Mouse (Mus musculus): ENCODE measurements around the gene Atxn1.

Gene Atxn1

DNA sequence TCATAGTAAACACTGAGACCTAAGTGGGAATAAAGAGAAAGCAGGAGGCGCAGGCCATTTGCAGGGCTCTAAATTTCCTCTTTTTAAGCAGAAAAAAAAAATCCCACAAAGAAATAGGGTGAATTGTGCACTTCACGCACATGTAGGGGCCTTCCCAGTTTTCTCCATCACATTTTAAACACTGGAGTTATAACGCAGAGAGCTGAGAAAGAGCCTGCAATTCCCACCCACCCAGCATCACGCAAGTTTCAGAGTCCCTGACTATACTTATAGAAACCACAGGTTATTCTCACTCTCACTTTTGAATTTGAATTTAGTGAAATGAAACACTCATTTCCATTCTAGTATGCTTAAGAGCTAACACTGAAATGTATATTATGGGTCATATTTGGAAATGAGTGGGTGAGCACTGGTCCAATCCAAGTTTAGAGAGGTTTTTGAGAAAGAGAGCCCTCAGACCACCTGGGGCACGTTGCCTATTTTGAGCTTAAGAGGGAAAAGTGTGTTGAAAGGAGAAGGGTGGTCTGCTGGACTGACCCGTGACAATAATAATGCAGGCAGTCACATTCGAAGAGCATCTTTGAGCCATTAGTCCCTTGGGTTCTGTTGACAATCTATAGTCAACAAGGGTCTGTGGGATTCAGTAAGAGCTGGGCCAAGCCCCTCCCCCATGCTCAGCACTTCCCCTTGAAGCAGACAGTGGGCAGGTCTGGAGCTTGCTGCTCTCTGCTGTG, 279.1 kb downstream of the Atxn1 start:
- no peak for DNase-seq (ENCODE audit: low read depth in 1 of 2, low spot score in 2 of 2)

GRCm38 (mm10) chr13:45684891-45685311, 279.9 kb downstream of the Atxn1 start:
- no peak for DNase-seq (ENCODE audit: low read depth in 1 of 2, low spot score in 2 of 2)

DNA sequence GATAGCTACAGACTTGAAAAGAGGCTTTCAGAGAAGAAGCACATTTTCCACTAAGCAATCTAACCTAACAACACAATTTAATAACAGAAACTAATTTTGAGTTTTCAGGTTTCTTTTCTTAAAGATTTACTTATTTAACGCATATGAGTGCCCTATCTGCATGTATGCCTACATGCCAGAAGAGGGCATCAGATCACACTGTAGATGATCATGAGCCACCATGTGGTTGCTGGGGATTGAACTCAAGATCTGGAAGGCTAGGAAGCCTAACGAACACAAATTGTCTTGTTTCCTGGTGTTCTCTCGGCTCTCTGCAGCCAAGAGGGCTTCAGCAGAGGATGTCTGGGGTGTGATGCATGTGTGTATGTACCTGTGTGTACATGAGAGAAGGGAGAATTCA, 280.8 kb downstream of the Atxn1 start:
- no peak for DNase-seq (ENCODE audit: low read depth in 1 of 2, low spot score in 2 of 2)

- DNase-seq (ENCODE audit: low read depth in 1 of 2, low spot score in 2 of 2), result no peak
These were observed 283.6 kb downstream of the Atxn1 start for GRCm38 (mm10) chr13:45681196-45681595.

- no peak for DNase-seq (ENCODE audit: low read depth in 1 of 2, low spot score in 2 of 2)
These were observed 284.2 kb downstream of the Atxn1 start for GRCm38 (mm10) chr13:45680651-45681050.

DNA sequence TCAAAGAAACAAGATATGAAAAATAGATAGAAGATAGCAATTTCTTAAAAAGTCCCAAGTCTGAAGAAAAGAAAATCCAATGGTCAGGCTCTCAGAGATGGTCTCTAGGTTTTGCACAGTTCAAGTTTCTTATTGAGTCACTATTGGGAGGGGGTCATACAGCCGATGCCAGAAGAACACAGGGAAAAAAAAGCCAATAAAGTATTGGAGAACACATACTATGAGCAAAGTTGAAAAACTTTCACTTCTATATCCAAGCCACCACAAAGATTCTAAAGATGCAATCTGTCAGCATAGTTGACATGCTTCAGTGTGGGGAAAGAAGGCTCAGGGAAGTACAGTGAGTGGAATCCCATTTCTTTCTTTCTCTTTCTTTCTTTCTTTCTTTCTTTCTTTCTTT, 285.7 kb downstream of the Atxn1 start:
- DNase-seq (ENCODE audit: low read depth in 1 of 2, low spot score in 2 of 2), result no peak

DNA sequence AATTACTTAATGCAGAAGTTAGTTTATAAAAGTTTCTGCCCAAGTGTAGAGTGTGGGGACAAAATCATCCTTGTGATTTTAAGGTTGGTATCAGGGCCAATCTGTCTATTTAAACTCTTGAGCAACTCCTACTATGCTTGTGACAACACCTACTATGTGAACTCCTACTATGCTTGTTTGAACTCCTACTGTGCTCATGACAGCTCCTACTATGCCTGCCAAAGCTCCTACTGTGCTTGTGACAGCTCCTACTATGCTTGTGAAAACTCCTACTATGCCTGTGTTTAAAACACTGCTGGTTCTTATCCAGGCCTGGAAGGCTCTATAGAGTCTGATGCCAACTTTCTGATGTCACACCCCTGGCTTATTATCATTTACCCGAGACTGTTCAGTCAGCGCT, 292.2 kb downstream of the Atxn1 start:
- DNase-seq (ENCODE audit: low read depth in 1 of 2, low spot score in 2 of 2), result no peak

- no peak for DNase-seq (ENCODE audit: low read depth in 1 of 2, low spot score in 2 of 2)
These were observed 294.8 kb downstream of the Atxn1 start for GRCm38 (mm10) chr13:45669969-45670368.

- DNase-seq (ENCODE audit: low read depth in 1 of 2, low spot score in 2 of 2), result no peak
These were observed 302.0 kb downstream of the Atxn1 start for GRCm38 (mm10) chr13:45662852-45663251.

DNA sequence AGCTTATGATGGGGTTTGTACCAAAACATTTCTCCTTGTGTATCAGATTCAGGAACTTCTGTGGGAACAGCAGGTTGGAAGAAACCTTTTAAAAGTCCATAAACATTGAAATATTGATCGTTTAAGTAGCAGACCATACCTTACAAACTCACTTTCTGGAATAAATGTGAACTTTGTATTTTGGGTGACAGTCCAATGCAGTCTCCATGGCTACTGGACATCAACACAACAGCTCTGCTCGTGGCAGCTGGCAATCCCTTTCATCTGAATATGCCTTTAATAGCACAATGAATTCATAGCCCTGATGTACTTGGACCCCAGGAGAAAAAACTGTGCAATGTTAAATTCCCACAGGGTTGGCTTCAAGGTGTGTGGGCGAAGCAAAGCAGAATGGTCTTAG, 302.6 kb downstream of the Atxn1 start:
- no peak for DNase-seq (ENCODE audit: low read depth in 1 of 2, low spot score in 2 of 2)

- no peak for DNase-seq (ENCODE audit: low read depth in 1 of 2, low spot score in 2 of 2)
These were observed 303.3 kb downstream of the Atxn1 start for GRCm38 (mm10) chr13:45661283-45662185.

DNA sequence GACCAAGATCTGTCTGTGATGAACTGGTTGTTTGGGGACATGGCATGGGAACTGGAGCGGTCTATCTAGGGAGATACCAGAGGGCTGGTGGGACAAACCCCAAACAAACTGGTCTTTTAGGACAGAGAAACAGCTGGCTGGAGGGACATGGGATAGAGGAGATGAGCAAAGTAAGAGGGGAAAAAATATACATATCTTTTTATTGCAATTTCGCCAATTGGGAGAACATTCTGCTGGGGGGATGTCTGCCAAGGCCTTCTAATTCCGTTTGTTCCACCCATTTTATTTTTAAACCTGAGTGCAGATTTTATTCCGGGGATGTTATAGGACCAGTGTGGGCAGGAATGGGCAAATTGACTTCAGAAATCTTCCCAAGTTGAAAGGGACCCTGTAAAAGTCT, 305.0 kb downstream of the Atxn1 start:
- no peak for DNase-seq (ENCODE audit: low read depth in 1 of 2, low spot score in 2 of 2)

- DNase-seq (ENCODE audit: low read depth in 1 of 2, low spot score in 2 of 2), result no peak
These were observed 306.5 kb downstream of the Atxn1 start for GRCm38 (mm10) chr13:45658343-45658742.

- no peak for DNase-seq (ENCODE audit: low read depth in 1 of 2, low spot score in 2 of 2)
These were observed 307.6 kb downstream of the Atxn1 start for GRCm38 (mm10) chr13:45657176-45657575.

DNA sequence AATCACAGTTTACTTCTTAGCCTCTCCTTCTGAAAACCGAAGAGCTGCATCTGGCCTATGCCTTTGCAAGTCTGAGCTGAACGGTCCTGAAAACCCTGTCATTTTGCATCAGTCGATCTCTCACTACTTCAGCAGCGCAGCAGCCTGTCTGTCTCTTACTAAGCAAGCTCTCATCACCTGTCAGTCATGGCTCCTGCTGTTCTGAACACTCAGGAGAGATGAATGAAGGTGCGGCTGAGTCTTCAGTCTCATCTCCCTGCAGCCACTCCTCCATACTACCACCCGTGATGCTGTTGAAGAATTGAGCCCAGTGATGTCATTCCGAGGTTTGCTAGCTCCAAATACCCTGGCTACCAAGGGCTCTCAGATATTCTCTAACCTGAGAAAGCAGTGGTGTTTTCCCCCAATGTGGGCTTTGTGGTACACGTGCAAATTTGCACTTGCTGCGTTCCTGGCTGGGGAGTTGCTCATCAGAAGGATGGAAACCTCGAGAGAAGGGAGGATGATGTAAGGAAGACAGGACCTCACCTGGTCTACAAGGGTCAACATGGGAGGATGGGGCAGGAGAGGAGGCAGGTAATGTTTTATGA, 313.1 kb downstream of the Atxn1 start:
- DNase-seq (ENCODE audit: low read depth in 1 of 2, low spot score in 2 of 2), result no peak

DNA sequence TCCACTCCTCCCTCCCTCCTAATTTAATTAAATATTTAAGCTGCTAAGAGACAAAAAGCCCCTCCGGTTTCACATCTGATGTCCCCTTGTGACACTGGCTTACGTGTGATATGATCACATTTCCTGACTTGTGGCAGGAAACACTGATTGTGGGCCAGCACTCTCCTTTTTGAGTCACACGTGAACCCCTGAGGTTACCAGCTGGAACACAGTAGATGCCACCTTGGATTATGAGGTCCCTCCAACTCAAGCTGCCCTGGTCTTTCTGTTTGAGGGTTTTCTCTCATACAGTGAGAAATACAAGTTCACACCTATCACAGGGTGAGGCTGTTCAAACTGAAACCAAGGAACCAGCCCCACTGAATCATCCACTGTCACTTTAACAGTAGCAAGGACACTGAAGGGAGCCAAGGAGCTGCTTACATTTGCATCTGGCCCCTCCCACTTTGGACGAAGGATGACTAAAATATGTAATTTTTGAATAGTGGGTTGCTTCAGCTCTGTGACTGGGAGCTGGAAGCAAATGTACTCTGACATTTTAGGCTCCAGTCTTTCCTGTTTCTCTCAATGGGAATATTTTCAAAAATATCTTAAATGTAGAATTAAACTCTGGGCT, 315.5 kb downstream of the Atxn1 start:
- no peak for DNase-seq (ENCODE audit: low read depth in 1 of 2, low spot score in 2 of 2)

DNA sequence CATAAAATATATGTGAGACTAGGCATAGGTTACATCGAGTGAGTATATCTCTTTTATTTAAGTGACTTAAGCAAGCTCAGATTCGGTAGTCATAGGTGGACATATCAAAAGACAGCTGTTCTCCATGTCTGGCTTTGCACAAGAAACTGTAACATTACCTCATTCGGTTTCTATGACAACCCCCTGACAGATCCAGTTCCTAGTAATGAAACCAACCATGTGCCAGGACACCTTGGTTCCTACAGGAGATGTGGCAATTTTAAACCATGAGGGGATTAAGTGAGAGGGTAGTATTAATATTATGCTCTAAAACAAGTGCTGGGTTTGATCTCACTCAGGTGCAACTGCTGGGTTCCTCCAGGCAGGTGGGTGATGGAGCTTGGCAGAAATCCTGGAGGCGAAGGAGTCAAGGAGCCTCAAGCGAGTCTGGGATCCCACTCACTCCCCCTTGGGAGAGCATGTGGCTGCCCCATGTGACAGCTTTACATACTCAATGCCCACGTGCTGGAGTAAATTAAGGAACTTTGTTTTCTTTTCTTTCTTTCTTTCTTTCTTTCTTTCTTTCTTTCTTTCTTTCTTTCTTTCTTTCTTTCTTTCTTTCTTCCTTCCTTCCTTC, 320.9 kb downstream of the Atxn1 start:
- no peak for DNase-seq (ENCODE audit: low read depth in 1 of 2, low spot score in 2 of 2)

GRCm38 (mm10) chr13:45642913-45643312, 321.9 kb downstream of the Atxn1 start:
- DNase-seq (ENCODE audit: low read depth in 1 of 2, low spot score in 2 of 2), result no peak

DNA sequence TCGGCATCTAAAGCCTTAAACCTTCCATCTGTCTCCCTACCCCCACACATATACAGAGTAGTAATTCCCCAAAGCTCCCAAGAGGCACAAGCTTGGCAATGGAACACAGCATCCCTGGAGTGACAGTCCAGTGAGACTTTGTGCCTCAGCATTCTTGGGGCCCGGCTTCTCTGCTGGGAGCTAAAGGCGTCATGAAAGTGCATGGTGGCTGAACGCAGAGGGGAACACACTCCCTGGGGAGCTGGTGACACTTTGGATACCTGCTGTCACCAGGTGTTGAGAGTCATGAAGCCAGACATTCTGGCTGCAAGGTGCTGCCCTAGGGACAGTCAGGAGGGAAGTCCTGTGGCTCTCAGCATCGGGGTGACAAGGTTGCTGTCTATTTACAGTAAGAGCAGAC, 324.4 kb downstream of the Atxn1 start:
- no peak for DNase-seq (ENCODE audit: low read depth in 1 of 2, low spot score in 2 of 2)

GRCm38 (mm10) chr13:45638281-45638680, 326.5 kb downstream of the Atxn1 start:
- no peak for DNase-seq (ENCODE audit: low read depth in 1 of 2, low spot score in 2 of 2)

GRCm38 (mm10) chr13:45637324-45637723, 327.5 kb downstream of the Atxn1 start:
- no peak for DNase-seq (ENCODE audit: low read depth in 1 of 2, low spot score in 2 of 2)

Data from monocyte, adult 2 months (primary cell).